Mouse (Mus musculus) skeletal muscle tissue, postnatal 0 days (tissue): ENCODE data around the gene Pde6h. TPM values are rescaled to one million over a fixed set of nuclear protein-coding genes. Genes with fewer than 3 reads are reported as not detected.

ENCODE experiments used
- polyA plus RNA-seq: library from polyadenylated mRNA; unstranded; fragments of >200 nt; fragmentation: Nextera tagmentation; extraction: Ambion mirVana; gene quantifications from 2 replicates; pipeline ENCODE4 v1.2.1, GENCODE M21; 2015

Gene Pde6h
- polyA plus RNA-seq = not detected in 2 replicates

GRCm38 (mm10) chr6:136923532-136923931 lies at the start of gene Pde6h:
Gene Pde6h, plus strand, starts transcription at chr6:136923832.

DNA sequence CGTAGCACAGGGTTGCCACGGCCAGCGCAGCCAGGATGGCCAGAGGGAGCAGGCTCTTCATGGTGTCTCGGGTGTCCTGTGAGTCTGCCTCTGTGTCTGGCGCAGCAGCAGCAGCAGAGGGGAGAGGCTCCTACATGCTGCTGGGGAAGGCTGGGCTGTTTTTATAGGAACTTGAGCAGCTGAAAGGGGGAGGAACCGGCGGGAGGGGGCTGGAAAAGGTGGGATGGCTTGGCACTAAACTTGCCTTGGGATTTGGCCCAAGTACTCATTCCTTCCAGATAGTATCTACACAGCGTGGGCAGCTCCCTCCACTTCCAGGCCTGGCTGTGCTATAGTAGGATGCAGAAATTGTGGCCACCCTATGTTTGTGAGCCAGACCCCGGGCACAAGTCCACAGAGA lies 48.0 kb upstream of the Pde6h start, which contains the start of gene Mgp:
Mgp (minus strand) TSS at position 154 of the 400 bp plus-strand sequence.

DNA sequence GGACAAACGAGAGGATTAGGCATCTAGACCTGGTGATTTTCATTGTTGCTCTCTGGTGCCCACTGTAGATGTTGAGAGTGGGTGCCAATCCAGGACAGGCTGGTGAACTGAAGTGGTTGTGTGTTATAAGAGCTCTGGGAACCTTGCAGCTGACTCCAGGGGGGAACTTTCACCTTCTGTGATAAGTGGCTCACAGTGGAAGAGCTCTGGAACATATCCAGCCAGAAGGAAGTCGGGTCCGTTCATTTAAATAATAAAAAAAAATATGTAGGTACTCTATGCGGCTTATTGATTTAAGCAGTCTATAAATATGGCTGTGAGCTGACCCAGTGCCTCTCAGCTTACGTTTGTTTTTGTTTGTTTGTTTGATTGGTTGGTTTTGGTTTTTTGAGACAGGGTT lies 1.6 kb upstream of the Pde6h start, which contains the start of gene Erp27:
Erp27 (minus strand) TSS at position 101 of the 400 bp plus-strand sequence.

DNA sequence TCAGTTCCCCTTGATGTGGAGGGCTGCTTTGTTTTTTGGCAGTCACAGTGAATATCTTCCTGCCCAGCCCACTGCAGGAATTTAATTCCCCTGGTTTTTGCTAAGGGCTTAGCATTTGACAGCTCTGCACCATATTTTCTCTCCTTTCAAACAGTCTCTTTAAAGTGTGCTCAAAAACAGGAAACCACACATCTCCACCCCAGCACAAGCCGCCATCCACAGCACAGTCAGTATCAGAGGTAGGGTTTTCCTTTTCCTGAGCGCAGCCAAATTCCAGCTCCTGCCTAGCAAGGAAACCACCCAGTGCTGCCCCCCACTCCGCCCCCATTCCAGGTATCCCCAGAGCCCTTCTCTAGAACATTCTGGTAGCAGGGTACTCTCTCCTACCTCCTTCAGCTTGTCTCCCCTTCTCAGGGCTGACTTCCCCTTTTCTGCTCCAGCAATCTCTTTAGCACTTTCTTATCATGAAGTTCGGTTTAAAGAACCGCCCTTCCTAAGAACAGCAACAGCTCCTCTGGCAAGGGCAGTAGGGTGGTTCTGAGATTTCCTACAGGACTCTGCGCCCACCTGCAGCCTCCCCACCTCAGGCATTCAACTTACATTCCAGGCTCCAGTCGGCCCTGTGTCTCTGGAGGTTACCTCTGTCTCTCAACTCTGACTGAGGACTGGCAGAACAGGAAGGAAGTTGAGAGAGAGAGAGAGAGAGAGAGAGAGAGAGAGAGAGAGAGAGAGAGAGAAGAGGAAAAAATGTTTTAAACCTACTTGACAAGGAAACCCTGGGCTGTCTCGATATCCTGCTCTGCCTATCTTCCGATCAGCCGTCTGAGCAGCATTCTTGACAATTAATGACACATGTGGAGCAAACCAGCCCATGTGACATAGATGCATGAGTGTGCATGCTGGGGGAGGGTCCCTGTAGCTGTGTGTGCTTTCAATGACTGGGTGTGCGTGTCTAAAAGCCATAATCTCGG lies 17.7 kb downstream of the Pde6h start, which contains the start of gene Arhgdib:
Arhgdib (minus strand) TSS at position 849 of the 971 bp plus-strand sequence.

Other genes starting within 250 kb of the Pde6h start
- not detected in 2 replicates for gene Gucy2c, start 142.1 kb upstream of the Pde6h start, polyA plus RNA-seq
- 0.26 and 0.28 TPM in 2 replicates for gene Hist4h4, start 119.4 kb upstream of the Pde6h start, polyA plus RNA-seq
- 38.7 and 55.9 TPM in 2 replicates for gene H2afj, start 115.6 kb upstream of the Pde6h start, polyA plus RNA-seq
- gene BC049715, start 96.2 kb upstream of the Pde6h start, polyA plus RNA-seq = 0.50 and 0.60 TPM in 2 replicates
- 53.0 and 56.4 TPM in 2 replicates for gene Wbp11, start 95.6 kb upstream of the Pde6h start, polyA plus RNA-seq
- gene Smco3, start 88.4 kb upstream of the Pde6h start, polyA plus RNA-seq = 0.96 and 1.1 TPM in 2 replicates
- 0.30 and 0.36 TPM in 2 replicates for gene Art4, start 66.1 kb upstream of the Pde6h start, polyA plus RNA-seq
- 124 and 127 TPM in 2 replicates for gene Mgp, start 48.0 kb upstream of the Pde6h start, polyA plus RNA-seq
- gene Erp27, start 1.7 kb upstream of the Pde6h start, polyA plus RNA-seq = 0.50 and 0.55 TPM in 2 replicates
- gene Arhgdib, start 18.1 kb downstream of the Pde6h start, polyA plus RNA-seq = 47.1 and 65.8 TPM in 2 replicates
- 10.7 and 11.1 TPM in 2 replicates for gene Rerg, start 246.7 kb downstream of the Pde6h start, polyA plus RNA-seq